Mouse (Mus musculus) liver, embryonic 14.5 days (tissue): Measurements from ENCODE around the gene Myh6. TPM values are rescaled to one million over a fixed set of nuclear protein-coding genes. Genes with fewer than 3 reads are reported as not detected.

Source experiments
- ATAC-seq: fragments of 200-750 bp; cut with Nextera tagmentation; 2 replicates; pipeline ENCODE4 v1.8.0; 2017; ENCODE audit warnings: moderate number of reproducible peaks, mild to moderate bottlenecking, moderate library complexity; ENCODE audit not compliant: insufficient read depth
- DNase-seq, 3 experiments: peaks; one replicate each; pipeline ENCODE4 v3.0.0-alpha.2; 2012 to 2013; ENCODE audit warnings: low read depth in 3 of 3, low spot score in 3 of 3
- H3K27ac ChIP-seq: fragments of 300-500 bp; sonication (generic); 2 replicates; pipeline ENCODE4 v1.5.1; 2014; ENCODE audit warnings: moderate library complexity, mild to moderate bottlenecking, control low read depth, inconsistent platforms
- H3K27me3 ChIP-seq: fragments of 300-500 bp; sonication (generic); 2 replicates; pipeline ENCODE4 v1.6.1; 2014; ENCODE audit warnings: mild to moderate bottlenecking, low read length, moderate library complexity; ENCODE audit not compliant: control insufficient read depth, insufficient read depth
- H3K36me3 ChIP-seq: fragments of 300-500 bp; sonication (generic); replicated peaks from 2 replicates; pipeline ENCODE4 v1.6.1; 2014; ENCODE audit warnings: low read depth; ENCODE audit not compliant: control insufficient read depth, insufficient read depth
- H3K4me1 ChIP-seq, 2 experiments: fragments of 200-500 bp in 1 of 2; fragments of 300-500 bp in 1 of 2; sonication (generic) in 1 of 2; replicated peaks; 2 replicates each; pipeline ENCODE4 v1.6.1; 2012 to 2014; ENCODE audit warnings: antibody characterized with exemption in 1 of 2, inconsistent platforms in 1 of 2, low read length in 1 of 2; ENCODE audit not compliant: control insufficient read depth in 2 of 2, insufficient read depth in 2 of 2
- H3K4me2 ChIP-seq: fragments of 300-500 bp; sonication (generic); 2 replicates; pipeline ENCODE4 v1.6.1; 2014; ENCODE audit warnings: low read depth, mild to moderate bottlenecking, control low read depth, moderate library complexity
- H3K4me3 ChIP-seq, 2 experiments: fragments of 200-500 bp in 1 of 2; fragments of 300-500 bp in 1 of 2; sonication (generic) in 1 of 2; 2 replicates each; pipeline ENCODE4 v1.5.1; 2012 to 2014; ENCODE audit warnings: low read depth in 2 of 2, low read length in 2 of 2, mild to moderate bottlenecking in 2 of 2, control low read depth in 1 of 2, inconsistent platforms in 1 of 2, moderate library complexity in 1 of 2; ENCODE audit not compliant: insufficient read depth in 1 of 2
- H3K9ac ChIP-seq: fragments of 300-500 bp; sonication (generic); replicated peaks from 2 replicates; pipeline ENCODE4 v1.6.1; 2014; ENCODE audit warnings: mild to moderate bottlenecking, control low read depth, moderate library complexity
- H3K9me3 ChIP-seq: fragments of 300-500 bp; sonication (generic); 2 replicates; pipeline ENCODE4 v1.6.1; 2016; ENCODE audit warnings: low read length, mixed read lengths; ENCODE audit not compliant: control insufficient read depth
- CTCF ChIP-seq: IDR thresholded peaks from 2 replicates; pipeline ENCODE4 v1.5.1; 2016; ENCODE audit warnings: antibody characterized with exemption, low read depth, control low read depth
- EP300 ChIP-seq: IDR thresholded peaks from 2 replicates; pipeline ENCODE4 v1.6.1; 2016; ENCODE audit warnings: antibody characterized with exemption, low read depth
- WGBS: fragments of 180-500 bp; shearing (Covaris S2); extraction: QIAGEN DNeasy Blood & Tissue Kit; methylation state at CpG from one replicate; pipeline ENCODE4 v1.1.7; 2014; ENCODE audit not compliant: insufficient replicate concordance; 5-methylcytosine and 5-hydroxymethylcytosine counted together
- polyA plus RNA-seq, 2 experiments: library from polyadenylated mRNA; depleted of rRNA in 1 of 2; stranded (reverse) in 1 of 2; unstranded in 1 of 2; fragments of >200 nt; fragmentation: Nextera tagmentation in 1 of 2; extraction: Ambion mirVana in 1 of 2; gene quantifications; 2 replicates each; pipeline versions ENCODE4 v1.2.1 to v1.2.3; 2012 to 2014

The Myh6 gene
- polyA plus RNA-seq, 2 experiments = 0.02 TPM; not detected in 1

DNA sequence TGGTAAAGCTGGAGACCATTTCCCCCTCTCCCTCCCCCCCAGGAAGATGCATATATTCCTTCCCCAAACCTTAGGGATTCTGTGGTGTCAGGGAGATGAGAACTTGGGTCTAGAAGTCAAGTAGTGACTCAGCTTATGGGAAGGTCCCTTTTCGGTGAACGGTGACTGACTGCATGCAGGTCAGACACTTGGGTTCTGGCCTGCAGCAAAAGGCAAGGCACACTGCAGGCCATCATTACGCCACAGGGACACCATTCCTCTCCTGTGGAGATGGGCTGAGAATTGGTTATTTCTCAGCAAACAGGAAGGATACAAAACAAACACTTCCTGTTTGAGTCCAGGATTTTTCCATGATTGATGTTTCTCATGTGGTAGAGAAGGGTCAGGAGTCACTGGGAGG, 7.5 kb downstream of the Myh6 start:
- H3K9me3 ChIP-seq = no peaks in the 10 kb centered on the region
- ATAC-seq (no peak), DNase-seq (no peak)
- H3K4me3 ChIP-seq = no peak overlapping the region
- WGBS = 63% methylated on average over 3 of the region's 3 CpGs
- H3K4me1 ChIP-seq = no peaks in the 10 kb centered on the region
- H3K9ac ChIP-seq = no peak overlapping the region
- H3K4me2 ChIP-seq = no peak overlapping the region
- H3K36me3 ChIP-seq = no peaks in the 10 kb centered on the region
- no peak overlapping the region for H3K27ac ChIP-seq
- H3K27me3 ChIP-seq = no peaks in the 10 kb centered on the region
- TF ChIP-seq EP300 = no peak
- TF ChIP-seq CTCF = no peak

DNA sequence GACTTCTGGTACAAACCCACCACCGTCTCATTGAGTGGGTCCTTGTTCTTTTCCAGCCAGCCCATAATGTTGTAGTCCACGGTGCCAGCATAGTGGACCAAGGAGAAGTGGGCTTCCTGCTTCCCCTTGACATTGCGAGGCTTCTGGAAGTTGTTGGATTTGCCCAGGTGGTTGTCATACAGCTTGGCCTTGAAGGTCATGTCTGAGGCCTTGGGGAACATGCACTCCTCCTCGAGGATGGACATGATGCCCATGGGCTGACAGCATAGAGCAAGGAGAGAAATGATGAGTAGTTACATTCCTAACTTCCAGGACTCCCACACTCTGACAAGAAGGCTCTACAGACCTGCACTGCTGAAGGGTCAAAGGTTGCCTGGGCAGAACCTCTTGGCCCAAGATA, 8.2 kb downstream of the Myh6 start:
- Histone ChIP-seq H3K4me1 (no peaks in the 10 kb centered on the region), H3K27ac (no peak overlapping the region), H3K27me3 (no peaks in the 10 kb centered on the region), H3K9ac (no peak overlapping the region), H3K4me2 (no peak overlapping the region), H3K36me3 (no peaks in the 10 kb centered on the region), H3K9me3 (no peaks in the 10 kb centered on the region), H3K4me3 (no peak overlapping the region)
- WGBS = 49% methylated on average over 4 of the region's 4 CpGs
- no peak for DNase-seq
- TF ChIP-seq CTCF (no peak), EP300 (no peak)
- no peak for ATAC-seq

DNA sequence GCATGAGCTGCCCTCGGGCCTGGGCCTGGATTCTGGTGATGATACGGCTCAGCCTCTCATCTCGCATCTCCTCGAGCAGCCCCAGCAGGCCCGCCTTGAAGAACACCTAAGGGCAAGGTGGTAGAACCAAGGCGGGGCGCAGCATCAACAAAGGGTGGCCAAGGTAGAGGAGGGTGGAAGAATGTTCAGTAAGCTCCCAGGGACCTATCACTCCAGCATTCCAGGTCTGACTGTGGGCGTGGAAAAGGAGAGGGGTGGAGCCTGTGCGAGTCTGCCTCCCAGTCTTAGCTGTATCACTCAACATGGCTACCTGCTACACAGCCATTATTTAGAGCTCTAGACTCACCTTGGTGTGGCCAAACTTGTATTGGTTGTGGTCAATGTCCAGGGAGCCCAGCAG, 10.2 kb downstream of the Myh6 start:
- no peaks in the 10 kb centered on the region for H3K27me3 ChIP-seq
- 66% methylated on average over 9 of the region's 9 CpGs for WGBS
- H3K36me3 ChIP-seq = no peaks in the 10 kb centered on the region
- DNase-seq = no peak
- no peak overlapping the region for H3K9ac ChIP-seq
- H3K27ac ChIP-seq = no peak overlapping the region
- ATAC-seq = no peak
- no peak for TF ChIP-seq EP300
- TF ChIP-seq CTCF = no peak
- no peaks in the 10 kb centered on the region for H3K4me1 ChIP-seq
- H3K9me3 ChIP-seq = no peaks in the 10 kb centered on the region
- no peak overlapping the region for H3K4me3 ChIP-seq
- no peak overlapping the region for H3K4me2 ChIP-seq

DNA sequence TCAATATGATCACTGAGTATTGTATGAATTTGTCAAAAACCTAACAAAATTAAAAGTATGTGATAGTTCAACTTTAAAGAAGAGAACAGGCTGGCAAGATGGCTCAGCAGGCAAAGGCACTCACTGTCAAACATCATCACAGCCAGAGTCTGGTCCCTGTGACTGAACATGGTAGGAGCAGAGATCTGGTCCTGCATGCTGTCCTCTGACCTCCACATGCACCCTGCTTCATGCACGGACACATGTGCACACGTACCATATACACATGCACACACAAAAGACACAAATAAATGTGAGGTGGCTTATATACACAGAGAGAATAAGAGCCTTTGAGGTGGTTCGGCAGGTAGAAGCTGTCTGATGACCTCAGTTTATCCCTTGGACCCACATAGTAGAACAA, 11.2 kb downstream of the Myh6 start:
- TF ChIP-seq CTCF (no peak), EP300 (no peak)
- ATAC-seq (no peak), DNase-seq (no peak)
- H3K4me1 ChIP-seq = no peaks in the 10 kb centered on the region
- no peaks in the 10 kb centered on the region for H3K9me3 ChIP-seq
- H3K36me3 ChIP-seq = no peaks in the 10 kb centered on the region
- no peak overlapping the region for H3K9ac ChIP-seq
- 57% methylated on average over 3 of the region's 3 CpGs for WGBS
- no peak overlapping the region for H3K4me3 ChIP-seq
- no peak overlapping the region for H3K4me2 ChIP-seq
- no peaks in the 10 kb centered on the region for H3K27me3 ChIP-seq
- no peak overlapping the region for H3K27ac ChIP-seq

DNA sequence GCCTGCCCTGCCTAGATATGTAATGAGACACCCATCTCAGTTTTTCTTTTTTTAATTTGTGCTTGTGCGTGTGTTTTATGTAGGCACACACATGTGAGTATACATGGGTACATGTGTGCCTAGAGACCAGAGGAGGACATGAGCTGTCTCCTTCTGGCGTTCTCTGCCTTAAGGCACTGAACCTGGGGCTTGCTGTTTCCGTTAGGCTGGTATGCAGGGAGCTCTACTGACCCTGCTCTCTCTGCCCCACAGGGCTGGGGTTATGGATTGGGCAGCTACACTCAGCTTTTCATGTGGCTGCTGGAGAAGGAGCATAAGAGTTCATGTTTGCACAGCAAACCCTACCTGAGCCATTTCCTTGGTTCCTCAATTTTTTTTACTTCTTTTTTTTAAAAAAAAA, 12.3 kb downstream of the Myh6 start:
- 47% methylated on average over 3 of the region's 3 CpGs for WGBS

More for the DNA sequence above, 12.3 kb downstream of the Myh6 start:
- no peak for TF ChIP-seq CTCF
- no peak for TF ChIP-seq EP300
- no peak for DNase-seq
- Histone ChIP-seq H3K27ac (no peak overlapping the region), H3K4me1 (no peaks in the 10 kb centered on the region), H3K9ac (no peak overlapping the region), H3K27me3 (no peaks in the 10 kb centered on the region), H3K4me2 (no peak overlapping the region), H3K36me3 (no peaks in the 10 kb centered on the region), H3K4me3 (no peak overlapping the region), H3K9me3 (no peaks in the 10 kb centered on the region)
- ATAC-seq = no peak
